Mouse (Mus musculus) intestine, embryonic 15.5 days (tissue): ENCODE results near the gene Tcaim. TPM values are rescaled to one million over a fixed set of nuclear protein-coding genes. Genes with fewer than 3 reads are reported as not detected.
"Not testable (repeated sequence)": the region's sequence is repeated elsewhere in the genome, so short reads cannot be mapped to it uniquely, and the experiment has no call there.

ENCODE experiments used
- ATAC-seq: fragments of 200-750 bp; cut with Nextera tagmentation; 2 replicates; pipeline ENCODE4 v1.8.0; 2017; ENCODE audit warnings: moderate TSS enrichment, moderate library complexity
- H3K27ac ChIP-seq: fragments of 300-500 bp; sonication (generic); 2 replicates; pipeline ENCODE4 v1.5.1; 2015; ENCODE audit warnings: mild to moderate bottlenecking, inconsistent platforms
- H3K27me3 ChIP-seq: fragments of 300-500 bp; sonication (generic); replicated peaks from 2 replicates; pipeline ENCODE4 v1.6.1; 2015; ENCODE audit warnings: inconsistent platforms
- H3K36me3 ChIP-seq: fragments of 300-500 bp; sonication (generic); 2 replicates; pipeline ENCODE4 v1.6.1; 2015; ENCODE audit warnings: inconsistent platforms
- H3K4me1 ChIP-seq: fragments of 300-500 bp; sonication (generic); replicated peaks from 2 replicates; pipeline ENCODE4 v1.6.1; 2015; ENCODE audit warnings: inconsistent platforms
- H3K4me2 ChIP-seq: fragments of 300-500 bp; sonication (generic); replicated peaks from 2 replicates; pipeline ENCODE4 v1.6.1; 2015; ENCODE audit warnings: mild to moderate bottlenecking, inconsistent platforms
- H3K4me3 ChIP-seq: fragments of 300-500 bp; sonication (generic); replicated peaks from 2 replicates; pipeline ENCODE4 v1.5.1; 2015; ENCODE audit warnings: inconsistent platforms
- H3K9ac ChIP-seq: fragments of 300-500 bp; sonication (generic); 2 replicates; pipeline ENCODE4 v1.6.1; 2015; ENCODE audit warnings: inconsistent platforms
- H3K9me3 ChIP-seq: fragments of 300-500 bp; sonication (generic); 2 replicates; pipeline ENCODE4 v1.6.1; 2016; ENCODE audit warnings: inconsistent platforms
- WGBS: fragments of 180-500 bp; shearing (Covaris S2); methylation state at CpG from one replicate; pipeline ENCODE4 v1.1.7; 2015; 5-methylcytosine and 5-hydroxymethylcytosine counted together
- polyA plus RNA-seq: library from polyadenylated mRNA; unstranded; fragments of >200 nt; fragmentation: Nextera tagmentation; extraction: Ambion mirVana; gene quantifications from 2 replicates; pipeline ENCODE4 v1.2.1, GENCODE M21; 2015

Gene Tcaim
- polyA plus RNA-seq, 1 experiment from 2014 or later = 5.7 TPM

GRCm38 (mm10) chr9:122826743-122827142, 21.4 kb downstream of the Tcaim start:
- H3K4me3 ChIP-seq = no peak overlapping the region
- no peak overlapping the region for H3K4me2 ChIP-seq
- no peaks in the 10 kb centered on the region for H3K9me3 ChIP-seq
- ATAC-seq = no peak
- H3K27ac ChIP-seq = no peak overlapping the region
- 74% methylated on average over 4 of the region's 4 CpGs for WGBS
- H3K4me1 ChIP-seq = no peaks in the 10 kb centered on the region
- no peak overlapping the region for H3K9ac ChIP-seq
- no peaks in the 10 kb centered on the region for H3K27me3 ChIP-seq
- H3K36me3 ChIP-seq = 0 out of 2 replicates have a peak, but pooled peaks cover 6% of the 10 kb centered on the region

GRCm38 (mm10) chr9:122829826-122830380, 24.6 kb downstream of the Tcaim start:
- H3K4me2 ChIP-seq = no peak overlapping the region
- 60% methylated on average over 4 of the region's 4 CpGs for whole genome bisulfite sequencing
- no peak overlapping the region for H3K4me3 ChIP-seq
- H3K27me3 ChIP-seq = no peaks in the 10 kb centered on the region
- H3K9ac ChIP-seq = no peak overlapping the region
- H3K27ac ChIP-seq = no peak overlapping the region
- ATAC-seq = no peak
- no peaks in the 10 kb centered on the region for H3K9me3 ChIP-seq
- H3K4me1 ChIP-seq = no peaks in the 10 kb centered on the region
- H3K36me3 ChIP-seq = no peaks in the 10 kb centered on the region

DNA sequence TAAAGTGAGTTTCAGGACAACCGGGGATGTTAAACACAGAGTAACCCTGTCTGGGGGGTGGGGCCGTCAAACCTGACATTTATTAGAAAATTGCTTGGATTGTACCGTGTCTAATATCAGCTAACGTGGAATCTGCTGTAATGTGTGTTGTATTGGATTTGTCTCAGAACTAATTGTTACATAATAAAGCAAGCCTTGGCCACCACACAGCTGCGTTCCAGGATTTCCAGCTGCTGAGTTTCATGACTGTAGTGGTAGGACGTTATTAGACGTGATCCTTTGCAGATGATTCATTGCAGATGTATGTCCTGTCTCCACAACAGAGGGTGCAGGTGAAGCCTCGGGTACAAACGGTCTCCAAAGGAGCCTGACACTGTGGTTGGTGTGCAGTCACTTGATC, 30.8 kb downstream of the Tcaim start:
- H3K36me3 ChIP-seq = no peaks in the 10 kb centered on the region
- H3K4me1 ChIP-seq = peaks cover 11% of the 10 kb centered on the region
- no peaks in the 10 kb centered on the region for H3K9me3 ChIP-seq
- H3K4me3 ChIP-seq = no peak overlapping the region
- no peak overlapping the region for H3K27ac ChIP-seq
- WGBS = 72% methylated on average over 9 of the region's 9 CpGs
- H3K27me3 ChIP-seq = no peaks in the 10 kb centered on the region
- no peak overlapping the region for H3K9ac ChIP-seq
- H3K4me2 ChIP-seq = no peak overlapping the region
- ATAC-seq = no peak

DNA sequence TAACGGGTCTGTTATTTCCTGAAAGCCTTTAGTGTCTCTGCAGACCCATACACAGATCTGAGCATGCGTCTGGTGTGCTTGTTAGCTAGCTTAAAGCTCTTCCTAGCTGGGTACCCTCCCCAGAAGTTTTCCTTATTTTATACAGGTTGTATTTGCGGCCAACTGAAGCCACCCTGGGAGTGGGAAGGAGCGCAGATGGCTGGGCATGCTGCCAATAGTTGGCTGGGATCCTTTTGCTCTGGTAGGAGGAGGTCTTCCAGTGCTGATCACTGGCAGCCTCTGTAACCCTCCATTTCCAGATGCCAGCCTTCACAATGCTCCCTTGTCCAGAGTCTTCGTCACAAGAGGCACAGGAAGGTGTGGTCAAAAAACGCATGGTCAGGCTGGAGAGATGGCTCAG, 31.5 kb downstream of the Tcaim start:
- H3K9me3 ChIP-seq = no peaks in the 10 kb centered on the region
- WGBS = 51% methylated on average over 6 of the region's 6 CpGs
- ATAC-seq = peak; percentile 86
- H3K27ac ChIP-seq = peak overlapping the region; percentile 22; the same call in 1 of the 2 replicates
- H3K4me3 ChIP-seq = no peak overlapping the region
- no peaks in the 10 kb centered on the region for H3K27me3 ChIP-seq
- no peak overlapping the region for H3K9ac ChIP-seq
- H3K4me1 ChIP-seq = peaks cover 11% of the 10 kb centered on the region
- H3K36me3 ChIP-seq = no peaks in the 10 kb centered on the region
- no peak overlapping the region for H3K4me2 ChIP-seq

- no peaks in the 10 kb centered on the region for H3K27me3 ChIP-seq
- peaks cover 11% of the 10 kb centered on the region for H3K4me1 ChIP-seq
- no peak overlapping the region for H3K9ac ChIP-seq
- no peaks in the 10 kb centered on the region for H3K36me3 ChIP-seq
- H3K4me3 ChIP-seq = no peak overlapping the region
- ATAC-seq = peak; percentile 53; the same call in 1 of the 2 replicates
- 76% methylated on average over 4 of the region's 4 CpGs for WGBS
- H3K9me3 ChIP-seq = no peaks in the 10 kb centered on the region
- H3K4me2 ChIP-seq = no peak overlapping the region
- peak overlapping the region; percentile 22; the same call in 1 of the 2 replicates for H3K27ac ChIP-seq
Measured at GRCm38 (mm10) chr9:122837216-122837615, 31.9 kb downstream of the Tcaim start.

- no peaks in the 10 kb centered on the region for H3K27me3 ChIP-seq
- ATAC-seq = peak; percentile 77
- no peaks in the 10 kb centered on the region for H3K9me3 ChIP-seq
- H3K36me3 ChIP-seq = no peaks in the 10 kb centered on the region
- 26% methylated on average over 16 of the region's 16 CpGs for WGBS
- H3K4me3 ChIP-seq = no peak overlapping the region
- no peak overlapping the region for H3K27ac ChIP-seq
- no peak overlapping the region for H3K9ac ChIP-seq
- H3K4me2 ChIP-seq = 0 out of 2 replicates have a peak overlapping the region, but pooled peaks have one; percentile 9
- H3K4me1 ChIP-seq = peaks cover 11% of the 10 kb centered on the region
Measured at GRCm38 (mm10) chr9:122837680-122838079, 32.3 kb downstream of the Tcaim start.

DNA sequence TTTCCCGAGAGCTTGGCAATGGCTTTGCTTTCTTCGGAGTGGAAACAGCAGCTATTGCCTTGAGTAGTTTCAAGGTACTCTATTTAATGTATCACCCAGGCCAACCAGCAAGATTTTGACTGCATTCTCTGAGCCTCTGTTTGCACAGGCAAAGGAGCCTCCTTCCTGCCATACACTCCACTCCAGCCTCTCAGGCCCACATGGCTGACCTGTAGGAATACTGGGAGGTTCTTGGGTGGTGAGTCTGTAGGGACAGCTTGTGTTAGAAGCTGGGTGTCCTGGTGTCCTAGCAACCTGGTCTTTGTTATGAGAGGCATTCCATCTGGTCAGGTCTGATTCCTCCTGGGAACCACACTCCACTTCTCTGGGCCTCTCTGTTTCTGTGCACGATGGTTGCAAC, 38.4 kb downstream of the Tcaim start, which contains the start of gene Gm35549:
Gene Gm35549, minus strand, starts transcription at position 276 of the 400 bp plus-strand sequence.
- Histone ChIP-seq H3K9ac (no peak within 1 kb of the TSS), H3K27me3 (no peaks in the 10 kb centered on the region), H3K36me3 (0 out of 2 replicates have a peak, but pooled peaks cover 3% of the 10 kb centered on the region), H3K4me2 (no peak within 1 kb of the TSS), H3K4me1 (no peaks in the 10 kb centered on the region), H3K9me3 (no peaks in the 10 kb centered on the region), H3K4me3 (no peak within 1 kb of the TSS), H3K27ac (no peak within 1 kb of the TSS)
- ATAC-seq = no peak
- 78% methylated on average over 3 of the region's 3 CpGs for WGBS

DNA sequence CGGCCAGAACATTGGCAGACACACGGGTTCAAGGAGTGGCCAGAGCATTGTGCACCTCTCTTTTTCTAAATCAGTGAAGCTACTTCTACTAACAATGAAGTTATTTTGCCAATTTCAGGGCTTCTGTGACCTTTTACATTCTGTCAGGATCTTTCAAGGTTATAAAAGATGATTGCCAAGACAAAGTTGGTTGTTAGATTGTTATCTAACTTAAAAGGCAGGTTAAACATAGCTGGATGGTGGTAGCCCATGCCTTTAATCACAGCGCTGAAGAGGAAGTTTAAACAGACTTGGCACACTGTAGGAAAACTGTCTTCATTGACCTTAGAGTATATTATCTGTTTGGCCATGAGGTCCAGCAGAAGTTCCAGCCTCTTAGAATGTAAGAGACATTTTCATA, 40.3 kb downstream of the Tcaim start:
- H3K9ac ChIP-seq = no peak overlapping the region
- peaks cover 19% of the 10 kb centered on the region; the same call in 1 of the 2 replicates for H3K36me3 ChIP-seq
- H3K4me2 ChIP-seq = no peak overlapping the region
- no peak overlapping the region for H3K27ac ChIP-seq
- WGBS = 78% methylated on average over 3 of the region's 3 CpGs
- no peak overlapping the region for H3K4me3 ChIP-seq
- no peaks in the 10 kb centered on the region for H3K27me3 ChIP-seq
- ATAC-seq = no peak
- no peaks in the 10 kb centered on the region for H3K9me3 ChIP-seq
- H3K4me1 ChIP-seq = no peaks in the 10 kb centered on the region

- no peaks in the 10 kb centered on the region for H3K4me1 ChIP-seq
- peaks cover 22% of the 10 kb centered on the region; the same call in 1 of the 2 replicates for H3K36me3 ChIP-seq
- ATAC-seq = no peak
- no peaks in the 10 kb centered on the region for H3K9me3 ChIP-seq
- no peak overlapping the region for H3K27ac ChIP-seq
- H3K4me3 ChIP-seq = no peak overlapping the region
- no peak overlapping the region for H3K9ac ChIP-seq
- H3K4me2 ChIP-seq = no peak overlapping the region
- no peaks in the 10 kb centered on the region for H3K27me3 ChIP-seq
Measured at GRCm38 (mm10) chr9:122846156-122846555, 40.8 kb downstream of the Tcaim start.

- H3K4me1 ChIP-seq, H3K27ac ChIP-seq, H3K4me2 ChIP-seq, ATAC-seq, H3K27me3 ChIP-seq, H3K9me3 ChIP-seq, H3K9ac ChIP-seq, H3K4me3 ChIP-seq: not testable (repeated sequence)
- 82% methylated on average over 7 of the region's 8 CpGs for WGBS
- H3K36me3 ChIP-seq = peaks cover 39% of the 10 kb centered on the region
Measured at GRCm38 (mm10) chr9:122847811-122848311, 42.5 kb downstream of the Tcaim start.

DNA sequence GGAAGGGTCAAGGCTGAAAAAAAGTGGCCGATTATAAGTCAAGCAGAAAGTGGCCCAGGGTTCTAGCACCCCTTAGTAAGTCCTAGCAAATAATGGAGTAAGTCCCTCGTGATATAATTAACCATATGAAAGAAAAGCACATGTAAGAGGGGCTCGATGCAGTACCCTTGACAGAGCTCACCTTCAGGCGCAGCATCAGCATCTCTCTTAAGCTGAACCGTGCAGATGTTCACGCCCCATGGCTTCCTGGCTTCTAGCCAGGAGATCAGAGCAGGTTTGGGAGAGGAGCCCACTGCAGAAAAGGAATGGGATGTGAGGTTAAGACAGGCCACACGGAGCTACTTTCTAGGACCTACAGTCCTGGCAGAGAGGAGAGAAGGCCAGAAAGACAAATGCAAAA, 49.2 kb downstream of the Tcaim start:
- 90% methylated on average over 7 of the region's 7 CpGs for WGBS
- Histone ChIP-seq H3K4me1 (no peaks in the 10 kb centered on the region), H3K4me2 (no peak overlapping the region), H3K27ac (no peak overlapping the region), H3K27me3 (no peaks in the 10 kb centered on the region), H3K36me3 (peaks cover 86% of the 10 kb centered on the region), H3K4me3 (no peak overlapping the region), H3K9ac (no peak overlapping the region), H3K9me3 (peaks cover 1% of the 10 kb centered on the region; the same call in 1 of the 2 replicates)
- no peak for ATAC-seq

- not testable (repeated sequence) for H3K27me3 ChIP-seq, H3K4me1 ChIP-seq, H3K9ac ChIP-seq, H3K9me3 ChIP-seq, H3K4me2 ChIP-seq, H3K4me3 ChIP-seq, ATAC-seq, H3K27ac ChIP-seq
- WGBS = 78% methylated on average over 3 of the region's 7 CpGs
- peaks cover 86% of the 10 kb centered on the region for H3K36me3 ChIP-seq
Measured at GRCm38 (mm10) chr9:122855141-122855540, 49.8 kb downstream of the Tcaim start.

DNA sequence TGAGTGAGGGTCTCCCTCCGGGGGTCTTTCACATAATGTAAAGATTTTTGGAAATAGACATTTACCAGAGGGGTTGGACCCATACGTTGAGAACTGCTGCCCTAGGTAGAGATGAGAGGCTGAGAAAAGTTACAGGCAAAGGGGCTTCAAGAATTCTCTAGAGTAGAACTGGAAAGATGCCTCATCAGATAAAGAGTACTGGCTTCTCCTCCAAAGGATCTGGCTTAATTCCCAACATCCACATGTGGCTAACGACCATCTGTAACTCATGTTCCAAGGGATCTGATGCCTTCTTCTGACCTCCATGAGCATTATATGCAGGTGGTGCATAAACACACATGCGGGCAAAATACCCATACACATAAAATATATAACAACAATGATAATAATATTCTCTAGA, 50.3 kb downstream of the Tcaim start:
- Histone ChIP-seq H3K27me3 (no peaks in the 10 kb centered on the region), H3K4me3 (no peak overlapping the region), H3K27ac (no peak overlapping the region), H3K4me2 (no peak overlapping the region), H3K9me3 (peaks cover 9% of the 10 kb centered on the region; the same call in 1 of the 2 replicates), H3K36me3 (peaks cover 86% of the 10 kb centered on the region), H3K4me1 (no peaks in the 10 kb centered on the region), H3K9ac (no peak overlapping the region)
- WGBS = 96% methylated on average over 4 of the region's 4 CpGs
- ATAC-seq = no peak
